Mouse (Mus musculus) hindlimb bud, embryonic 11.5 days (tissue): ENCODE results near the gene Gm21865.
"Not testable (repeated sequence)": the region's sequence is repeated elsewhere in the genome, so short reads cannot be mapped to it uniquely, and the experiment has no call there.

Experiments used
- DNase-seq: peaks from one replicate; pipeline ENCODE4 v3.0.0-alpha.2; 2012; ENCODE audit warnings: low read depth, low spot score; ENCODE audit errors: extremely low spot score

Gene Gm21865

GRCm38 (mm10) chrY:40316803-40317202 is at the start of gene Gm21865:
Gene Gm21865 (minus strand): TSS chrY:40316903.
- DNase-seq: not testable (repeated sequence)
